Mouse (Mus musculus): ENCODE data around the gene Galnt16. TPM values are rescaled to one million over a fixed set of nuclear protein-coding genes. Genes with fewer than 3 reads are reported as not detected.

The Galnt16 gene
- polyA plus RNA-seq (2012; ENCODE audit: insufficient read depth, low replicate concordance) = not detected in 2 replicates

GRCm38 (mm10) chr12:80517977-80518376 is at the start of gene Galnt16:
Gene Galnt16, plus strand, starts transcription at chr12:80518277.
- Histone ChIP-seq H3K36me3 (replicated peaks; ENCODE audit: low read length) (no peaks in the 10 kb centered on the region), H3K4me1 (peaks cover 21% of the 10 kb centered on the region), H3K9me3 (no peaks in the 10 kb centered on the region), H3K4me3 (replicated peaks) (peak within 1 kb of the TSS; percentile 83), H3K27me3 (replicated peaks) (peaks cover 91% of the 10 kb centered on the region)
- TF ChIP-seq FLI1 (IDR thresholded peaks at IDR 0.05; ENCODE audit: low read length) (no peak), GATA1 (IDR thresholded peaks at IDR 0.05; ENCODE audit: borderline replicate concordance, low read length) (no peak)

- H3K4me3 ChIP-seq (replicated peaks) = no peak overlapping the region
- peaks cover 31% of the 10 kb centered on the region for H3K4me1 ChIP-seq
- H3K27me3 ChIP-seq (replicated peaks) = no peaks in the 10 kb centered on the region
- TF ChIP-seq FLI1 (IDR thresholded peaks at IDR 0.05; ENCODE audit: low read length) = no peak
- TF ChIP-seq GATA1 (IDR thresholded peaks at IDR 0.05; ENCODE audit: borderline replicate concordance, low read length) = no peak
- no peaks in the 10 kb centered on the region for H3K36me3 ChIP-seq (replicated peaks; ENCODE audit: low read length)
- no peaks in the 10 kb centered on the region for H3K9me3 ChIP-seq
Measured at GRCm38 (mm10) chr12:80470206-80470605, 47.9 kb upstream of the Galnt16 start.

DNA sequence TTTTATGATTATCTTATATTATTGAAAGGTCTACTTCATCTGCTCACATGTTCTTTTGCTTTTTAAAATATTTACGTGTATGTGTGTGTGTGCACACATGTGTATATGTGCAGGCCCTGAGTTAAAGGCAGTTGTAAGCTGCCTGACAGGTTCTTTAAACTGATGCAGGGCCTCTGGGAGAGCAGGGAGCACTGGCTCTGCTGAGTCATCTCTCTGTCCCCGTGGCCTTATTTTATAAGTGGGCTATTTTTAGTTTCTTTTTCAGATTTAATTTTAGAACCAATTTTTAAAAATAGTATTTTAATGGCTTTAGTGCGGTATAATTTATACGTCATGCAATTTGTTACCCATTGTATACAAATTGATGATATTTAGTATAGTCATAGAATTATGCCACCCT is 46.2 kb upstream of the Galnt16 start:
- Histone ChIP-seq H3K9me3 (no peaks in the 10 kb centered on the region), H3K4me1 (peaks cover 31% of the 10 kb centered on the region), H3K27me3 (replicated peaks) (no peaks in the 10 kb centered on the region), H3K4me3 (replicated peaks) (no peak overlapping the region), H3K36me3 (replicated peaks; ENCODE audit: low read length) (peaks cover 10% of the 10 kb centered on the region)
- TF ChIP-seq GATA1 (IDR thresholded peaks at IDR 0.05; ENCODE audit: borderline replicate concordance, low read length) (no peak), FLI1 (IDR thresholded peaks at IDR 0.05; ENCODE audit: low read length) (no peak)

- Histone ChIP-seq H3K27me3 (replicated peaks) (no peaks in the 10 kb centered on the region), H3K36me3 (replicated peaks; ENCODE audit: low read length) (peaks cover 11% of the 10 kb centered on the region), H3K4me3 (replicated peaks) (peak overlapping the region; percentile 46), H3K9me3 (no peaks in the 10 kb centered on the region), H3K4me1 (peaks cover 31% of the 10 kb centered on the region)
- TF ChIP-seq FLI1 (IDR thresholded peaks at IDR 0.05; ENCODE audit: low read length) (no peak), GATA1 (IDR thresholded peaks at IDR 0.05; ENCODE audit: borderline replicate concordance, low read length) (no peak)
Measured at GRCm38 (mm10) chr12:80473731-80474130, 44.3 kb upstream of the Galnt16 start.

DNA sequence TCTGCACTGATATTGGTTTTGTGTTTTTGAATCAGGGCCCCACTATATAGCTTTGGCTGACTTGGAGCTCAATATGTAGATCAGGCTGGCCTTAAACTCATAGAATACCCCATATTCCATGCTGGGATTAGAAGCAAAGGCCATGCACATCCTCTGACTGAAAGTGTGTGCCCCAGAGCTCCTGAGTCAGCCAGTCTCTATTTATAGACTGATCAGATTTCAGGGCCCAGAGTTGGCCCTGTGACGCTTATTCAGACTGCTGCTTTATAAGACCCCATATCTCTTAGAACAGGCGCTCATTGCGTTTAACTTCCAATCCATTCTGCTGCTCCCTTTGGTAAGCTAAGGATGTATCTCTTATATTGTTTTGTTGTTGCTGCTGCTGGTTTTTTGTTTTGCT is 38.1 kb upstream of the Galnt16 start:
- Histone ChIP-seq H3K4me3 (replicated peaks) (no peak overlapping the region), H3K4me1 (peaks cover 4% of the 10 kb centered on the region), H3K27me3 (replicated peaks) (no peaks in the 10 kb centered on the region)

GRCm38 (mm10) chr12:80483397-80483796 is 34.7 kb upstream of the Galnt16 start:
- Histone ChIP-seq H3K36me3 (replicated peaks; ENCODE audit: low read length) (peaks cover 70% of the 10 kb centered on the region), H3K9me3 (no peaks in the 10 kb centered on the region), H3K4me1 (no peaks in the 10 kb centered on the region), H3K4me3 (replicated peaks) (no peak overlapping the region), H3K27me3 (replicated peaks) (no peaks in the 10 kb centered on the region)
- no peak for TF ChIP-seq FLI1 (IDR thresholded peaks at IDR 0.05; ENCODE audit: low read length)

More for the DNA sequence above, 38.1 kb upstream of the Galnt16 start:
- H3K9me3 ChIP-seq = no peaks in the 10 kb centered on the region
- TF ChIP-seq GATA1 (IDR thresholded peaks at IDR 0.05; ENCODE audit: borderline replicate concordance, low read length) = no peak
- TF ChIP-seq FLI1 (IDR thresholded peaks at IDR 0.05; ENCODE audit: low read length) = no peak
- peaks cover 53% of the 10 kb centered on the region for H3K36me3 ChIP-seq (replicated peaks; ENCODE audit: low read length)

DNA sequence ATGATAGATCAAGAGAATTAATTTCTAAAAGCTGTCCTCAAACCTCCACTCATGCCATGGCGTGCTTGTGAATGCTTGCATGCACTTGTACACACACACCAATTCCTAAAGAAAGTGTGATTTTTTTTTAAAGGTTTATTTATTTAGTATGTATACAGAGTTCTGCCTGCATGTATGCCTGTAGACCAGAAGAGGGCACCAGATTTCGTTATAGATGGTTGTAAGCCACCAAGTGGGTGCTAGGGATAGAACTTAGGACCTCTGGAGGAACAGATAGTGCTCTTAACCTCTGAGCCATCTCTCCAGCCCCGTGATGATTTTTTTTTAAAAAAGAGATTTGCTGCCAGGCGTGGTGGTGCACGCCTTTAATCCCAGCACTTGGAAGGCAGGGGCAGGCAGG is 24.8 kb upstream of the Galnt16 start:
- no peak overlapping the region for H3K4me3 ChIP-seq (replicated peaks)
- H3K9me3 ChIP-seq = no peaks in the 10 kb centered on the region
- H3K36me3 ChIP-seq (replicated peaks; ENCODE audit: low read length) = peaks cover 58% of the 10 kb centered on the region
- H3K4me1 ChIP-seq = peaks cover 12% of the 10 kb centered on the region
- no peaks in the 10 kb centered on the region for H3K27me3 ChIP-seq (replicated peaks)
- no peak for TF ChIP-seq GATA1 (IDR thresholded peaks at IDR 0.05; ENCODE audit: borderline replicate concordance, low read length)
- TF ChIP-seq FLI1 (IDR thresholded peaks at IDR 0.05; ENCODE audit: low read length) = no peak

GRCm38 (mm10) chr12:80495691-80496090 is 22.4 kb upstream of the Galnt16 start:
- peaks cover 39% of the 10 kb centered on the region for H3K36me3 ChIP-seq (replicated peaks; ENCODE audit: low read length)
- no peaks in the 10 kb centered on the region for H3K9me3 ChIP-seq
- no peak for TF ChIP-seq FLI1 (IDR thresholded peaks at IDR 0.05; ENCODE audit: low read length)
- TF ChIP-seq GATA1 (IDR thresholded peaks at IDR 0.05; ENCODE audit: borderline replicate concordance, low read length) = no peak
- H3K27me3 ChIP-seq (replicated peaks) = no peaks in the 10 kb centered on the region
- peaks cover 12% of the 10 kb centered on the region for H3K4me1 ChIP-seq
- peak overlapping the region; percentile 46 for H3K4me3 ChIP-seq (replicated peaks)

DNA sequence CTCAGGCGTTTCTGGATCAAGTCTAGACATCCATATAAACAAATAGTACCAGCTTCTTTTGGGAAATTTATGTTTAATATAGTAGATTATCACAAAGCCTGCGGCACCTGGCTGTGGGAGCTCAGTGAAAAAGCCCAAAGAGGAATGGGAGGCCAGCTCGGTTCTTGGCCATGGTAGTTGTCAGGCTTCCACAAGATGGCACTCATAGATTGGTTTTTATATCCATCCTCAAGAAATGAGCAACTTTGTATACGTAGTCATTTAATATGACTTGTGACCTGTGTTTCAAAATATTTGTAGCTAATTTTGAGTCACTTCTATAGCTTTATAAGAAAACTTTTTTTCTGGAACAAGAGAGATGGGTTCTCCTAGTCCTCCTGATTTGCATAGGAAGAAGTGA is 19.7 kb upstream of the Galnt16 start:
- Histone ChIP-seq H3K4me1 (peaks cover 12% of the 10 kb centered on the region), H3K4me3 (replicated peaks) (no peak overlapping the region), H3K9me3 (no peaks in the 10 kb centered on the region), H3K27me3 (replicated peaks) (no peaks in the 10 kb centered on the region), H3K36me3 (replicated peaks; ENCODE audit: low read length) (peaks cover 19% of the 10 kb centered on the region)
- TF ChIP-seq GATA1 (IDR thresholded peaks at IDR 0.05; ENCODE audit: borderline replicate concordance, low read length) (no peak), FLI1 (IDR thresholded peaks at IDR 0.05; ENCODE audit: low read length) (no peak)

GRCm38 (mm10) chr12:80500506-80500905 is 17.6 kb upstream of the Galnt16 start:
- peaks cover 8% of the 10 kb centered on the region for H3K4me1 ChIP-seq
- TF ChIP-seq FLI1 (IDR thresholded peaks at IDR 0.05; ENCODE audit: low read length) = no peak
- no peak for TF ChIP-seq GATA1 (IDR thresholded peaks at IDR 0.05; ENCODE audit: borderline replicate concordance, low read length)
- peaks cover 15% of the 10 kb centered on the region for H3K36me3 ChIP-seq (replicated peaks; ENCODE audit: low read length)
- peaks cover 2% of the 10 kb centered on the region for H3K27me3 ChIP-seq (replicated peaks)
- no peak overlapping the region for H3K4me3 ChIP-seq (replicated peaks)
- H3K9me3 ChIP-seq = no peaks in the 10 kb centered on the region

- Histone ChIP-seq H3K4me3 (replicated peaks) (no peak overlapping the region), H3K4me1 (peaks cover 5% of the 10 kb centered on the region), H3K27me3 (replicated peaks) (peaks cover 26% of the 10 kb centered on the region), H3K9me3 (no peaks in the 10 kb centered on the region), H3K36me3 (replicated peaks; ENCODE audit: low read length) (peaks cover 3% of the 10 kb centered on the region)
- no peak for TF ChIP-seq GATA1 (IDR thresholded peaks at IDR 0.05; ENCODE audit: borderline replicate concordance, low read length)
Measured at GRCm38 (mm10) chr12:80504718-80505117, 13.4 kb upstream of the Galnt16 start.
